Mouse (Mus musculus) midbrain, embryonic 15.5 days (tissue): ENCODE results near the gene Nrl. TPM values are rescaled to one million over a fixed set of nuclear protein-coding genes. Genes with fewer than 3 reads are reported as not detected.

Experiments used
- ATAC-seq: fragments of 200-750 bp; cut with Nextera tagmentation; replicated peaks from 2 replicates; pipeline ENCODE4 v1.8.0; 2017; ENCODE audit warnings: moderate TSS enrichment
- H3K27ac ChIP-seq: fragments of 300-500 bp; sonication (generic); 2 replicates; pipeline ENCODE4 v1.5.1; 2015; ENCODE audit warnings: mild to moderate bottlenecking, inconsistent platforms
- H3K27me3 ChIP-seq: fragments of 300-500 bp; sonication (generic); replicated peaks from 2 replicates; pipeline ENCODE4 v1.6.1; 2015; ENCODE audit warnings: inconsistent platforms
- H3K36me3 ChIP-seq: fragments of 300-500 bp; sonication (generic); replicated peaks from 2 replicates; pipeline ENCODE4 v1.6.1; 2015; ENCODE audit warnings: inconsistent platforms
- H3K4me1 ChIP-seq: fragments of 300-500 bp; sonication (generic); 2 replicates; pipeline ENCODE4 v1.6.1; 2015; ENCODE audit warnings: inconsistent platforms
- H3K4me2 ChIP-seq: fragments of 300-500 bp; sonication (generic); 2 replicates; pipeline ENCODE4 v1.6.1; 2015; ENCODE audit warnings: inconsistent platforms, mild to moderate bottlenecking, moderate library complexity
- H3K4me3 ChIP-seq: fragments of 300-500 bp; sonication (generic); 2 replicates; pipeline ENCODE4 v1.5.1; 2015; ENCODE audit warnings: mild to moderate bottlenecking, inconsistent platforms
- H3K9ac ChIP-seq: fragments of 300-500 bp; sonication (generic); 2 replicates; pipeline ENCODE4 v1.6.1; 2015; ENCODE audit warnings: mild to moderate bottlenecking, inconsistent platforms
- H3K9me3 ChIP-seq: fragments of 300-500 bp; sonication (generic); 2 replicates; pipeline ENCODE4 v1.6.1; 2016; ENCODE audit warnings: inconsistent platforms
- WGBS: fragments of 180-500 bp; shearing (Covaris S2); methylation state at CpG from one replicate; pipeline ENCODE4 v1.1.7; 2015; ENCODE audit warnings: mixed read lengths; 5-methylcytosine and 5-hydroxymethylcytosine counted together
- polyA plus RNA-seq: library from polyadenylated mRNA; unstranded; fragments of >200 nt; fragmentation: Nextera tagmentation; extraction: Ambion mirVana; gene quantifications from 2 replicates; pipeline ENCODE4 v1.2.1, GENCODE M21; 2015

Gene Nrl
- polyA plus RNA-seq, 1 experiment from 2014 or later: 0.17 TPM

DNA sequence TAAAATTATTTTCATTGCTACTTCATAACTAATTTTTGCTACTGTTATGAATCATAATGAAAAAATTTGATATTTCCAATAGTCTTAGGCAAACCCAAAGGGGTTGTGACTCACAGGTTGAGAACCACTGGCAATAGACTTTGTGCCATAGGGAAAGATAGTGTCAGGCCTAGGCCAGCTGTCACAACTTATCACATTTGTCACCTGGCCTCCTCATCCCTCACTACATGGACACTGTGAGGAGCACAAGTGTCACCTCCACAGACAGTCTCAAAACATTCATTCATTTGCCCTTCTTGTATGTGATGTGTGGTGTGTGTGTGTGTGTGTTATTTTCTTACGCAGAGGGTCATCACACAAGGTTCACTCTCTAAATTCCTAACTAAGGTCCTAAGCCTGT is 47.4 kb downstream of the Nrl start:
- Histone ChIP-seq H3K27ac (no peak overlapping the region), H3K4me1 (no peaks in the 10 kb centered on the region), H3K27me3 (no peaks in the 10 kb centered on the region), H3K36me3 (no peaks in the 10 kb centered on the region), H3K9me3 (no peaks in the 10 kb centered on the region), H3K9ac (no peak overlapping the region), H3K4me2 (no peak overlapping the region), H3K4me3 (no peak overlapping the region)
- WGBS: 100% methylated on average over 1 of the region's 1 CpGs
- no peak for ATAC-seq

DNA sequence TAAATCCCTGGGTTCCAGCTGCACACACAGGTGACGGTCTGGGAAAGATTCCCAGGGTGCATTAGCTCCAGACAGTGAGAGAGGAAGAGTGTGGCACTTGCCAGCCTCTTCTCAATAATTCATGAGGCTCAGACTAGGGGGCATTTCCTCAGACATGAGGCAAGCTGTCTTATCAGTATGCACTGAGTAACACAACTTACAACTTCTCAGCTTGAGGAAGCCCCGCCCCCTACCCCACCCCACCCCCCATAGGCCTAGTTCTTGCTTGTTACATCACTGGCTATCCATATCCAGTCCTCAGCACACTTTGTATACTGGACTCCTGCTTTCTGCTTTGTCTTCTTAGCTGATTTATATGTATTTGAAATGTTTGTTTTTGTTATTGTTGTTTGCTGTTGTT is 49.1 kb downstream of the Nrl start:
- no peak for ATAC-seq
- Histone ChIP-seq H3K4me3 (no peak overlapping the region), H3K4me2 (no peak overlapping the region), H3K4me1 (no peaks in the 10 kb centered on the region), H3K9me3 (no peaks in the 10 kb centered on the region), H3K9ac (no peak overlapping the region), H3K36me3 (no peaks in the 10 kb centered on the region), H3K27ac (no peak overlapping the region), H3K27me3 (no peaks in the 10 kb centered on the region)
- WGBS: 47% methylated on average over 2 of the region's 2 CpGs

DNA sequence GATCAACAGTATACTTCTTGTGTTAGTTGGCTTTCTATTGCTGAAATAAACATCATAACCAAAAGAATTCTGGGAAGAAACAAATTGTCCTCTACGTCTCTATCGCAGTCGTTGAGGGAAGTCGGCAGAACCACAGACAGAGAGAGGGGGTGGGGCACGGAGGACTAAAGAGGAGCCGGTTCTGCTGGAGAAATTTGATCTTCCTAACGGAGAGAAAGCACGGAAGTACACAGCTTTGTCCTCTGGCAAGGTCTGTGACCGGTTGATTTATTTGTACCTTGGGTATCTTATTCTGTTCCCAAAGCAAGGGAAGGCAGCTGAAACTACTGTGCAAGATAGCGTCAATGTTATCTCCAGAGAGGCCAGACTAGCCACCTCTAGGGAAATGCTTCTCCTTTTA is 54.0 kb downstream of the Nrl start:
- Histone ChIP-seq H3K4me2 (no peak overlapping the region), H3K36me3 (no peaks in the 10 kb centered on the region), H3K27me3 (no peaks in the 10 kb centered on the region), H3K9me3 (no peaks in the 10 kb centered on the region), H3K4me1 (no peaks in the 10 kb centered on the region), H3K9ac (no peak overlapping the region), H3K4me3 (no peak overlapping the region), H3K27ac (no peak overlapping the region)
- ATAC-seq: no peak
- WGBS: 18% methylated on average over 10 of the region's 10 CpGs

DNA sequence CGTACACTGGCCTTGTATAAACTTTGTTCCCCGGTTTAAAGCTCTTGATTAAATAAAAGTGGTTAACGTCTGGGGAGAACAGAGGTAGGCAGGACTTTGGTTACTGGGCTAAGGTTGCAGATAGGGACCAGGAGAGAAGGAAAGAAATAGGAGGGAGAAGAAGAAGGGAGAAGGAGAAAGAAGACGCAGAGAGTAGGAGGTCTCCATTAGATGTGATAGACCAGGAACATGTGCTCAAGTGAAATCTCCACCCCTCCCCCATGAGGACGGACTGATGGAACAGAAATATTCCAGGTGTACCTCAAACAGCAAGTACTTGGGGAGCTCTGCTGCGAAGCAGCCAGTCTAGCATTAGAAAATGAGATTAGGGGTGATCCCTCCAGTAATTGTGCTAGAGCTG is 55.0 kb downstream of the Nrl start:
- Histone ChIP-seq H3K27ac (no peak overlapping the region), H3K9ac (no peak overlapping the region), H3K4me2 (no peak overlapping the region), H3K4me3 (no peak overlapping the region), H3K27me3 (no peaks in the 10 kb centered on the region), H3K9me3 (no peaks in the 10 kb centered on the region), H3K36me3 (no peaks in the 10 kb centered on the region), H3K4me1 (no peaks in the 10 kb centered on the region)
- ATAC-seq: no peak
- WGBS: 89% methylated on average over 6 of the region's 6 CpGs

DNA sequence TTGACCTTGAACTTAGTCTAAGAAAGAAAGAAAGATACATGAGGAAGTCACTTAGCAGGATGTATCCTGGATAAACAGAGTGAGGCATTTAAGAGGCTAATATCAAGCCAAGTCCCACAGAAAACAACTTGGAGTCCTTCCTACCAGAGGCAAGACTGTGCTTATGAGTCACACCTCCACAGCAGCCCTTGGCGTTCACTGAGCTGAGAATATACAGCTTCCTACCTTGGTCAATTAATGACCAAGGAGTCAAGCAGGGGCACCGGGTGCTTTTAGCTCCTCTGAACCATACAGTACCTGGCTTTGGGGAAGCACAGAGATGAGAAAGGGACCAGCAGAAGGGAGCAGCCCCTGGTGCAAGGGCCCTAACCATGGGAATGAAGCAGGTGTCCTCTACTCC is 55.7 kb downstream of the Nrl start:
- no peaks in the 10 kb centered on the region for H3K27me3 ChIP-seq
- no peak overlapping the region for H3K4me2 ChIP-seq
- no peak overlapping the region for H3K4me3 ChIP-seq
- H3K9me3 ChIP-seq: no peaks in the 10 kb centered on the region
- H3K9ac ChIP-seq: no peak overlapping the region
- no peaks in the 10 kb centered on the region for H3K36me3 ChIP-seq
- 92% methylated on average over 2 of the region's 2 CpGs for WGBS
- H3K4me1 ChIP-seq: no peaks in the 10 kb centered on the region
- no peak for ATAC-seq
- no peak overlapping the region for H3K27ac ChIP-seq

Other genes starting within 250 kb of the Nrl start
- 20.8 and 21.6 TPM in 2 replicates for gene Dhrs4, start 46.2 kb downstream of the Nrl start, polyA plus RNA-seq
- 32.4 and 36.1 TPM in 2 replicates for gene Carmil3, start 34.3 kb downstream of the Nrl start, polyA plus RNA-seq
- 1.9 and 2.1 TPM in 2 replicates for gene Cpne6, start 14.5 kb downstream of the Nrl start, polyA plus RNA-seq
- 25.4 and 28.0 TPM in 2 replicates for gene Pck2, start 15.3 kb upstream of the Nrl start, polyA plus RNA-seq
- gene Dcaf11, start 35.0 kb upstream of the Nrl start, polyA plus RNA-seq: 129 and 135 TPM in 2 replicates
- 1.4 TPM in 1 of 2 replicates, not detected in the other for gene A730061H03Rik, start 35.4 kb upstream of the Nrl start, polyA plus RNA-seq
- 0.23 TPM in 1 of 2 replicates, not detected in the other for gene Fitm1, start 50.6 kb upstream of the Nrl start, polyA plus RNA-seq
- gene Psme1, start 53.1 kb upstream of the Nrl start, polyA plus RNA-seq: 215 and 217 TPM in 2 replicates
- gene Emc9, start 60.3 kb upstream of the Nrl start, polyA plus RNA-seq: 29.3 and 32.9 TPM in 2 replicates
- 150 and 184 TPM in 2 replicates for gene Psme2, start 66.1 kb upstream of the Nrl start, polyA plus RNA-seq
- 23.0 and 24.2 TPM in 2 replicates for gene Rnf31, start 66.7 kb upstream of the Nrl start, polyA plus RNA-seq
- 10.0 and 13.5 TPM in 2 replicates for gene Irf9, start 78.6 kb upstream of the Nrl start, polyA plus RNA-seq
- gene Rec8, start 93.1 kb upstream of the Nrl start, polyA plus RNA-seq: 6.5 and 6.6 TPM in 2 replicates
- gene Ipo4, start 111.0 kb upstream of the Nrl start, polyA plus RNA-seq: 116 and 121 TPM in 2 replicates
- 0.79 and 1.1 TPM in 2 replicates for gene Gm49378, start 112.9 kb upstream of the Nrl start, polyA plus RNA-seq
- 63.0 and 65.0 TPM in 2 replicates for gene Tm9sf1, start 118.8 kb upstream of the Nrl start, polyA plus RNA-seq
- 0.41 and 0.43 TPM in 2 replicates for gene Tssk4, start 125.2 kb upstream of the Nrl start, polyA plus RNA-seq
- 77.1 and 79.5 TPM in 2 replicates for gene Mdp1, start 135.5 kb upstream of the Nrl start, polyA plus RNA-seq
- gene Gmpr2, start 147.0 kb upstream of the Nrl start, polyA plus RNA-seq: 42.8 and 43.1 TPM in 2 replicates
- gene Nedd8, start 147.1 kb upstream of the Nrl start, polyA plus RNA-seq: 531 and 550 TPM in 2 replicates
- 25.6 TPM in 2 replicates for gene Tinf2, start 156.8 kb upstream of the Nrl start, polyA plus RNA-seq
- 0.20 and 0.27 TPM in 2 replicates for gene Tgm1, start 188.9 kb upstream of the Nrl start, polyA plus RNA-seq
- 56.7 and 61.4 TPM in 2 replicates for gene Rabggta, start 197.3 kb upstream of the Nrl start, polyA plus RNA-seq
- gene Dhrs1, start 220.7 kb upstream of the Nrl start, polyA plus RNA-seq: 61.6 and 68.7 TPM in 2 replicates
- 28.7 and 31.8 TPM in 2 replicates for gene Nop9, start 220.7 kb upstream of the Nrl start, polyA plus RNA-seq
- 0.25 and 0.66 TPM in 2 replicates for gene Cideb, start 233.5 kb upstream of the Nrl start, polyA plus RNA-seq
- gene Ltb4r2, start 236.4 kb upstream of the Nrl start, polyA plus RNA-seq: 0.67 and 0.70 TPM in 2 replicates
- gene Ltb4r1, start 241.0 kb upstream of the Nrl start, polyA plus RNA-seq: 0.41 and 0.59 TPM in 2 replicates